Mouse (Mus musculus) urinary bladder, postnatal 4 days (tissue): ENCODE data around the gene Tmem107.

ENCODE experiments used
- DNase-seq, 2 experiments: peaks; one replicate each; pipeline ENCODE4 v3.0.0; 2021 to 2022; ENCODE audit warnings: low spot score in 2 of 2

The Tmem107 gene

DNA sequence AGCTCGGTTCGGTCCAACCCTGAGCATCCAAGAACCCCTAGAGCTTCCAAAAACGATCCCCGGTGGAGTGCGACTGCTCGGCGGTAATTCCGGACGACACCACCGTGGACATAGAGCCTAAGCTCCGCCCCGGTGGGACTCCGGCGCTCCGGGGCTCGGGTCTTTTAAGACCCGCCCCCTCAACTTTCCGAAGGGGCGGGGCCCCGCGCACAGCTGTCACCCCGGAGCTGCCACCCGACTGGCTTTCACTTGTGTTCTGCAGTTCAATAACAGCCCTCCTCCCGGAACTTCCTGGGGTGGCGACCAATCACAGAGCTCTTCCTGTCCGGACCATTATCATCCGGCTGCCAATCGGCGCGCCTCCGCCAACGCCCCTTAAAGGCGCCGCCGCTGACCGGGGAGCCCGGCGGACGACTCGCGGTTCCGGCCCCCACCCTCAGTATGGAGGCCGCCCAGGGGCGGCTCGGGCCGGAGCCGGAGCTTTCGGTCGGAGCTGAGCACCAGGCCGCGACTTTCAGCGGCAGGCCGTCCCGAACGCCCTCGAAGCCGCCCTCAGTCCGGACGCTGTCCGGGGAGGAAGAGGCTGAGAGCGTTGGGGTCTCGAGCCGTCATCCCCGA is 11.1 kb upstream of the Tmem107 start, which contains the start of gene Borcs6:
Borcs6 (plus strand) TSS at position 361 of the 618 bp plus-strand sequence.
- peak; percentile 94 to 95 for DNase-seq

DNA sequence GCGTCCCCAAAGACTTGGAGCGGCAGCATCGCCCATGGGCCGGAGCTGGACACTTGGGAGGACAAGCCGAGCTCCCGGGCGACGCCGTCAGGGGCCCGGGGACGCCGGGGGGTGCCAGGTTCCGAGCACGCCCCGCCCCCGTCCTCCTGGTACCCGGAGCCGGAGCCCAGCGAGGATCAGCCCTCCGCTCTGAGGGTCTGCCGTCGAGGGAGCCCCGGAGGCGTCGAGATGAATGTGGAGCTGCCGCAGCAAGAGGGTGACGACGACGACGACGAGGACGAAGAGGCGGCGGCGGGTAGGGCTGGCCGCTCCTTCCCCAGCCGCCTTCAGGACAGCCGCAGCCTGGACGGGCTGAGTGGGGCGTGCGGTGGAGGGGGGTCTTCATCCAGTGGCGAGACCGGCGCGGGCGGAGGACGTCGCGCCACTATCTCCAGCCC is 10.6 kb upstream of the Tmem107 start:
- DNase-seq = no peak

- no peak for DNase-seq
Measured at GRCm38 (mm10) chr11:69060448-69061254, 10.0 kb upstream of the Tmem107 start.

GRCm38 (mm10) chr11:69061255-69061912 is 9.2 kb upstream of the Tmem107 start:
- no peak for DNase-seq

GRCm38 (mm10) chr11:69062194-69062760 is 8.3 kb upstream of the Tmem107 start:
- no peak for DNase-seq

DNA sequence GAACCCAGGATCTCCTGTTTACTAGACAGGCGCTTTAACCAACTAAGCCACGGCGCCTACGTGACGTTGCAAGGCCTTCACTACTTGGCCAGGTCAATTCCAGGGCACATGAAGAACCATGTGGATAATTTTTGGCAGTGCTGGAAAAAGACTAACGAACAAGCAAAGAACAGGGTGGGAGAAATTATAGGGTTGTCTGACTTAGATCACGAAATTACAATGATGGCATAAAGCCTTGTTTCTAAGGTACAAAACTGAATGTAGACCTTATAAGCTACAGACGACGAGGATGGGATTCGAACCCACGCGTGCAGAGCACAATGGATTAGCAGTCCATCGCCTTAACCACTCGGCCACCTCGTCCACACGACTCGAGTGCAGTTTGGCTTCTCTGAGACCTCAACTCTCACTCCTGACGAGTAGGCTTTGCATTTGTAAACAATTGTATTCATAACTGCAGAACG is 7.8 kb upstream of the Tmem107 start:
- peak; percentile 89 to 93 for DNase-seq

- peak; percentile 79 to 95 for DNase-seq
Measured at GRCm38 (mm10) chr11:69063413-69064201, 7.0 kb upstream of the Tmem107 start.

- DNase-seq = no peak
Measured at GRCm38 (mm10) chr11:69064259-69065133, 6.1 kb upstream of the Tmem107 start.

DNA sequence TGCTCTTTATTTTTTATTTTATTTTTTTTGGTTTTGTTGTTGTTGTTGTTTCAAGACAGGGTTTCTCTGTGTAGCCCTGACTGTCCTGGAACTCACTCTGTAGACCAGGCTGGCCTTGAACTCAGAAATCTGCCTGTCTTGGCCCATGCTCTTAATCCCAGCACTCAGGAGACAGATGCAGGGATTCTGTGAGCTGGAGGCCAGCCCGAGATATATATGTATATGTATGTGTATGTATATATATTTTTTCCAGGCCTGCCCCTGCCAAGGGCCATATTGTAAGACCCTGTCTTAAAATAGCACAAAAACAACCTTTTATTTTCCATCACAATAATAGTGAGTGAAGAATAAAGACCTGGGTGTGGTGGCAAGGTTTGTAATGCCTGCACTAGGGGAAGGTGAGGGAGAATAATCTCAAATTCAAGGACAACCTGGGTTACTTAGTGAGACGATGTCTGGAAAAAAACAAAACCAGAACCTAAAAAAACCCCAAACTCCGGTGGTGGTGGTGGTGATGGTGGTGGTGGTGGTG is 5.1 kb upstream of the Tmem107 start:
- DNase-seq = no peak

GRCm38 (mm10) chr11:69066163-69066861 is 4.3 kb upstream of the Tmem107 start:
- DNase-seq = no peak

- DNase-seq = peak; percentile 81 to 88
Measured at GRCm38 (mm10) chr11:69066956-69067355, 3.6 kb upstream of the Tmem107 start.

GRCm38 (mm10) chr11:69067601-69068000 is 3.0 kb upstream of the Tmem107 start:
- DNase-seq = no peak

GRCm38 (mm10) chr11:69070093-69070492 is 513 bp upstream of the Tmem107 start:
- no peak for DNase-seq

- no peak for DNase-seq
Measured at GRCm38 (mm10) chr11:69071262-69071661, 656 bp downstream of the Tmem107 start.

- no peak for DNase-seq
Measured at GRCm38 (mm10) chr11:69072234-69072633, 1.6 kb downstream of the Tmem107 start.

GRCm38 (mm10) chr11:69072666-69073064 is 2.1 kb downstream of the Tmem107 start:
- no peak for DNase-seq

- peak in 1 of 2 experiments; percentile 67 for DNase-seq
Measured at GRCm38 (mm10) chr11:69073065-69073888, 2.7 kb downstream of the Tmem107 start.
